Mouse (Mus musculus) heart, postnatal 36 days (tissue): ENCODE measurements around the gene Cabp2. TPM values are rescaled to one million over a fixed set of nuclear protein-coding genes. Genes with fewer than 3 reads are reported as not detected.

Experiments used
- total RNA-seq, 2 experiments: library from RNA; stranded (reverse); gene quantifications; 2 replicates each; pipeline ENCODE4 v1.2.3; 2021

Cabp2 gene
- total RNA-seq, 2 experiments from 2014 or later: not detected

Other genes starting within 250 kb of the Cabp2 start
- gene Chka, start 229.8 kb upstream of the Cabp2 start, total RNA-seq: 10 to 100 TPM; 10.5 to 11.5 TPM
- 10 to 100 TPM in 1 of 2 experiments, 1 to 10 TPM in 1; 9.1 to 17.7 TPM for gene Tcirg1, start 174.4 kb upstream of the Cabp2 start, total RNA-seq
- 100 to 1,000 TPM; 508 to 532 TPM for gene Ndufs8, start 168.8 kb upstream of the Cabp2 start, total RNA-seq
- gene Aldh3b1, start 151.8 kb upstream of the Cabp2 start, total RNA-seq: 1 to 10 TPM; 1.5 to 1.6 TPM
- 10 to 100 TPM; 16.9 to 20.6 TPM for gene Unc93b1, start 146.4 kb upstream of the Cabp2 start, total RNA-seq
- under 1 TPM; 0.38 to 0.56 TPM for gene Aldh3b3, start 122.9 kb upstream of the Cabp2 start, total RNA-seq
- gene Aldh3b2, start 109.2 kb upstream of the Cabp2 start, total RNA-seq: under 1 TPM in 1 of 2 experiments, not detected in 1; 0.39 TPM
- gene Acy3, start 95.0 kb upstream of the Cabp2 start, total RNA-seq: 10 to 100 TPM; 22.8 to 24.4 TPM
- not detected for gene Tbx10, start 88.8 kb upstream of the Cabp2 start, total RNA-seq
- gene Nudt8, start 81.0 kb upstream of the Cabp2 start, total RNA-seq: 100 to 1,000 TPM; 126 to 140 TPM
- gene Gm49405, start 81.0 kb upstream of the Cabp2 start, total RNA-seq: 1 to 10 TPM; 1.3 to 1.4 TPM
- 100 to 1,000 TPM; 174 to 196 TPM for gene Doc2g, start 78.3 kb upstream of the Cabp2 start, total RNA-seq
- 1,000 to 10,000 TPM; 1,111 to 1,164 TPM for gene Ndufv1, start 68.8 kb upstream of the Cabp2 start, total RNA-seq
- 100 to 1,000 TPM; 339 to 350 TPM for gene Gstp1, start 43.6 kb upstream of the Cabp2 start, total RNA-seq
- gene Gstp2, start 35.6 kb upstream of the Cabp2 start, total RNA-seq: 100 to 1,000 TPM; 120 to 124 TPM
- not detected for gene Gstp3, start 22.0 kb upstream of the Cabp2 start, total RNA-seq
- gene Cdk2ap2, start 15.6 kb downstream of the Cabp2 start, total RNA-seq: 10 to 100 TPM; 35.3 to 39.1 TPM
- 10 to 100 TPM; 20.7 to 22.9 TPM for gene Pitpnm1, start 18.4 kb downstream of the Cabp2 start, total RNA-seq
- gene Aip, start 44.3 kb downstream of the Cabp2 start, total RNA-seq: 10 to 100 TPM; 56.8 to 64.0 TPM
- not detected for gene Gpr152, start 58.2 kb downstream of the Cabp2 start, total RNA-seq
- under 1 TPM in 1 of 2 experiments, not detected in 1; 0.19 TPM for gene Cabp4, start 62.5 kb downstream of the Cabp2 start, total RNA-seq
- 10 to 100 TPM; 52.4 to 55.6 TPM for gene Coro1b, start 67.0 kb downstream of the Cabp2 start, total RNA-seq
- 1 to 10 TPM; 1.1 to 1.3 TPM for gene Ptprcap, start 72.0 kb downstream of the Cabp2 start, total RNA-seq
- gene Rps6kb2, start 81.8 kb downstream of the Cabp2 start, total RNA-seq: 10 to 100 TPM; 16.4 to 18.8 TPM
- gene Carns1, start 93.9 kb downstream of the Cabp2 start, total RNA-seq: 10 to 100 TPM; 29.4 to 33.7 TPM
- 10 to 100 TPM in 1 of 2 experiments, 1 to 10 TPM in 1; 6.6 to 11.1 TPM for gene Tbc1d10c, start 109.7 kb downstream of the Cabp2 start, total RNA-seq
- 100 to 1,000 TPM; 326 to 332 TPM for gene Ppp1ca, start 110.5 kb downstream of the Cabp2 start, total RNA-seq
- 1 to 10 TPM; 5.2 to 5.3 TPM for gene Rad9a, start 120.1 kb downstream of the Cabp2 start, total RNA-seq
- gene Clcf1, start 132.7 kb downstream of the Cabp2 start, total RNA-seq: 1 to 10 TPM in 1 of 2 experiments, under 1 TPM in 1; 0.51 to 1.2 TPM
- not detected for gene AC109138.7, start 132.8 kb downstream of the Cabp2 start, total RNA-seq
- 10 to 100 TPM; 11.9 to 13.7 TPM for gene Pold4, start 150.3 kb downstream of the Cabp2 start, total RNA-seq
- gene Ssh3, start 187.6 kb downstream of the Cabp2 start, total RNA-seq: 1 to 10 TPM; 7.2 to 8.6 TPM
- gene Ankrd13d, start 201.6 kb downstream of the Cabp2 start, total RNA-seq: under 1 TPM; 0.51 to 0.80 TPM
- gene Grk2, start 224.6 kb downstream of the Cabp2 start, total RNA-seq: 10 to 100 TPM; 47.5 to 50.4 TPM